Mouse (Mus musculus): ENCODE results near the gene Fam160b1. TPM values are rescaled to one million over a fixed set of nuclear protein-coding genes. Genes with fewer than 3 reads are reported as not detected.

The Fam160b1 gene
- 20.9 TPM for polyA plus RNA-seq (2017; shearing (Covaris generic))

DNA sequence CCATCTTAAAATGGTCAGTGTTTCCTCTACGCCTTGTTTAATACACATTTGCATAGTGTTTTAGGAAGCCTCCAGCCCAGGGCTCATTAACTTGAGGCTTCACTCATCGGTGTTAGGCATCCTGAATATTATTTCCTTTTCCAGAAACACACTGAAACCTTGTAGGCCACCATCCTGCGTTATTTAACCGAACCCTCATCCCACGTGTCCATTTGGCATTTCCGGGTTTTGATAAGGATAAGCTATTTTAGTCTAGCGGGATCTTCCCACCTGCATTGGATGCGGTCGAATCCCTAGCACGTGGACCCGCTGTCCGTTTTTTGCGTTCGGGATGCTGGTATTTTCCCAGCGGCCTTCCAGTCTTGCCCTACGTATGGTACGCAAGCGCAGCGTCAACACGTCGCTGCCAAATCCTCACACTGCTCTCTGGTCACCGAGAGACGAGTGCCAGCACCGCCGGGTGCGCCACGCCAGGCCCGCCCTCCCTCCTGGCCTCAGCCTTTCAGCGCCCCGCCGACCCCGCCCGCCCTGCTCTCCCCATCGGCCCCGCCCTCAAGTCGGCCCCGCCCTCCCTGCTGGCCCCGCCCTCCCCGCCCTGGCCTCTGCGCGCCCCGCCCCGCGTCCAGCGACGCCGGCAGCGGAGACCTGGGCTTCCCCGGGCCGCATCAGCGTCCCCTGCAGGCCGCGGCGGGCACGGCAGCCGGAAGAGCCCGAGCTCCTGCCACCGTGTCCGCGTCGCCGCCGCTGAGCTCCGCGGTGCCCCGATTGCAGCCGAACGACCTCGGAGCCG lies at the start of gene Fam160b1:
Gene Fam160b1 (plus strand): TSS at position 340 of the 790 bp plus-strand sequence.

DNA sequence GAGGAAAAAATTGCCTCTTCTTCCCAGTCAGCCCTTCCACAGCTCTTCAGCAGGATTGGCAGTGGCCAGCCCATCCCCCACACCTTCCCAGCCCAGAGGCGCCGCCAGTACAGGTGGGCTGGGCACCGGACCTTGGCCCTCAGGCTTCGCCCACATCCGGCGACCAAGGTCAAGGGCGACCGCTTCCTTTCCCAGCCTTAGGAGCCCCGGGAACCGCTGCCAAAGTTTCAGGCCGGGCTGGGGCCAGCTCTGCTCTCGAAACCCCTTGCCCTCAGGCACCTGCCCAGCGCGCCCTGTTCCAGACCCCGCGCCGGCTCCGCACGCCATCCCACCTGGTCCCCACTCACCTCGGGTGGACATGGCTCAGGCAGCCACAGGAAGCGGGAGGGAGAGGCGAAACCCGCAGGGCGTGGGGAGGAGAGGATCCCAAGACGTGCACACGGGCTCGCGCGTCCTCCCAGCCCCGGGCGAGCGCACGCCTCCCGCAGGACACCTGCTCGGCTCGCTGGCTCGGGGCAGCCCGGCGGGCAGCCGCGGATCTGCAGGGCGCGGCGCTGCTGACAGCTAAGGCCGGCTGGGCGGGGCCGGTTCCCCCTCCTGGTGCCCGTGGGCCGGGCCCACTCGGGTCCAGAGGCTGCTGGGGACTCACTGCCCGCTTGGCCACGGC lies 46.0 kb upstream of the Fam160b1 start, which contains the start of gene Ablim1:
Gene Ablim1 (minus strand): TSS at position 574 of the 667 bp plus-strand sequence.

Other genes with a start within 250 kb of the Fam160b1 start
- gene Ablim1, start 45.8 kb upstream of the Fam160b1 start, polyA plus RNA-seq (2017; shearing (Covaris generic)) = 425 TPM
- 8.9 TPM for gene Trub1, start 92.2 kb downstream of the Fam160b1 start, polyA plus RNA-seq (2017; shearing (Covaris generic))

Data from effector memory CD4-positive, alpha-beta T cell, adult 7 months (primary cell).